Mouse (Mus musculus) midbrain, embryonic 11.5 days (tissue): Measurements from ENCODE around the gene Sap18. TPM values are rescaled to one million over a fixed set of nuclear protein-coding genes. Genes with fewer than 3 reads are reported as not detected.
"Not testable (repeated sequence)": the region's sequence is repeated elsewhere in the genome, so short reads cannot be mapped to it uniquely, and the experiment has no call there.

Experiments
- ATAC-seq: fragments of 200-750 bp; cut with Nextera tagmentation; 2 replicates; pipeline ENCODE4 v1.8.0; 2017; ENCODE audit warnings: moderate TSS enrichment, moderate library complexity; ENCODE audit not compliant: low FRiP score
- DNase-seq: peaks from one replicate; pipeline ENCODE4 v3.0.0; 2015; ENCODE audit warnings: low spot score; ENCODE audit errors: missing footprints
- H3K27ac ChIP-seq: fragments of 300-500 bp; sonication (generic); 2 replicates; pipeline ENCODE4 v1.5.1; 2014; ENCODE audit warnings: low read depth, low read length
- H3K27me3 ChIP-seq: fragments of 300-500 bp; sonication (generic); 2 replicates; pipeline ENCODE4 v1.6.1; 2014; ENCODE audit warnings: mild to moderate bottlenecking, low read length, moderate library complexity, mixed read lengths; ENCODE audit not compliant: control insufficient read depth, insufficient read depth
- H3K36me3 ChIP-seq: fragments of 300-500 bp; sonication (generic); 2 replicates; pipeline ENCODE4 v1.6.1; 2014; ENCODE audit warnings: mild to moderate bottlenecking, low read length, moderate library complexity, mixed read lengths; ENCODE audit not compliant: control insufficient read depth, insufficient read depth
- H3K4me1 ChIP-seq: fragments of 300-500 bp; sonication (generic); 2 replicates; pipeline ENCODE4 v1.6.1; 2014; ENCODE audit warnings: low read length; ENCODE audit not compliant: control insufficient read depth, insufficient read depth
- H3K4me2 ChIP-seq: fragments of 300-500 bp; sonication (generic); 2 replicates; pipeline ENCODE4 v1.6.1; 2014; ENCODE audit warnings: mild to moderate bottlenecking, moderate library complexity
- H3K4me3 ChIP-seq: fragments of 300-500 bp; sonication (generic); 2 replicates; pipeline ENCODE4 v1.5.1; 2014; ENCODE audit warnings: low read depth, low read length
- H3K9ac ChIP-seq: fragments of 300-500 bp; sonication (generic); 2 replicates; pipeline ENCODE4 v1.6.1; 2014; ENCODE audit warnings: low read length
- H3K9me3 ChIP-seq: fragments of 300-500 bp; sonication (generic); 2 replicates; pipeline ENCODE4 v1.6.1; 2016; ENCODE audit warnings: low read length; ENCODE audit not compliant: control insufficient read depth
- WGBS: fragments of 180-500 bp; shearing (Covaris S2); extraction: QIAGEN DNeasy Blood & Tissue Kit; methylation state at CpG from one replicate; pipeline ENCODE4 v1.1.7; 2014; 5-methylcytosine and 5-hydroxymethylcytosine counted together
- microRNA-seq: library from miRNA; unstranded; fragments of <30 nt; microRNA quantifications from one replicate; pipeline ENCODE4, GENCODE M21; 2017
- polyA plus RNA-seq: library from polyadenylated mRNA; unstranded; fragments of >200 nt; fragmentation: Nextera tagmentation; extraction: Ambion mirVana; gene quantifications from 2 replicates; pipeline ENCODE4 v1.2.1, GENCODE M21; 2014

Sap18 gene
- polyA plus RNA-seq, 1 experiment from 2014 or later: 27.9 TPM

DNA sequence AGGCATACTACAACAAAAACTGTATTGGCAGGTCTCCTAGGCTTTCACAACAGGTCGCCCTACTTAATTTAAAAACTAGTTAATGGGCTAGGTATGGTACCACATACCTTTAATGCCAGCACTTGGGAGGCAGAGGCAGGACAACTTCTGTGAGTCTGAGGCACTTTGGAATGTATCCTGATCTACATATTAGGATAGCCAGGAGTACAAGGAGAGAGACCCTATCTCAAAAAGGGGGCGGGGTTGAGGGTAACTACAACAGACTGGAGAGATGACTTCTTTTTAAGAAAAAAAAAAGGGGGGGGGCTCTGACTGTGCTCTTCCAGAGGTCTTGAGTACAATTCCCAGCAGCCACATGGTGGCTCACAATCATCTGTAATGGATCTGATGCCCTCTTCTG lies 50.7 kb downstream of the Sap18 start:
- WGBS: 94% methylated on average over 2 of the region's 2 CpGs
- no peak overlapping the region for H3K27ac ChIP-seq
- no peak overlapping the region for H3K4me3 ChIP-seq
- no peak for ATAC-seq
- H3K27me3 ChIP-seq: no peaks in the 10 kb centered on the region
- H3K9me3 ChIP-seq: no peaks in the 10 kb centered on the region
- no peak overlapping the region for H3K9ac ChIP-seq
- H3K4me2 ChIP-seq: no peak overlapping the region
- no peak for DNase-seq
- H3K36me3 ChIP-seq: 0 out of 2 replicates have a peak, but pooled peaks cover 4% of the 10 kb centered on the region
- H3K4me1 ChIP-seq: no peaks in the 10 kb centered on the region

DNA sequence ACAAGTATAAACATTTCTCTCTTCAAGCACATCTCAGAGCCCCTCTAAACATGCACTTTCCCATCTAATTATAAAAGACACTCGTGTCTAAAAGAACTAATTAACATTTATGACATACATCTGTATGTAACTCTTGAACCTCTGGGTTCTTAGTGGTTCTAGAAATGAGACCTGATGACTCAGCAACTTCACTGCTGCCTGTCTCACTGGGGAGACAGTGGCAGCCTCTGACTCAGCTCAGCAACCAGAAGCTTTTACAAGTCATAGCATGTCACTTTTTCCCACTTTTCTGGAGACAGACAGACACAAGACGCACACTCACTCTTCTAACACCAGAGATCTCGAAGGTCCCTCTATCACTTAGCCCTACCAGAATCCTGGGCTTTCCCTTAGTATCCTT lies 52.4 kb downstream of the Sap18 start:
- H3K9ac ChIP-seq: no peak overlapping the region
- no peaks in the 10 kb centered on the region for H3K27me3 ChIP-seq
- ATAC-seq (no peak), DNase-seq (no peak)
- 87% methylated on average over 3 of the region's 3 CpGs for WGBS
- no peak overlapping the region for H3K27ac ChIP-seq
- H3K9me3 ChIP-seq: no peaks in the 10 kb centered on the region
- 0 out of 2 replicates have a peak, but pooled peaks cover 2% of the 10 kb centered on the region for H3K36me3 ChIP-seq
- H3K4me2 ChIP-seq: no peak overlapping the region
- no peak overlapping the region for H3K4me3 ChIP-seq
- H3K4me1 ChIP-seq: no peaks in the 10 kb centered on the region

DNA sequence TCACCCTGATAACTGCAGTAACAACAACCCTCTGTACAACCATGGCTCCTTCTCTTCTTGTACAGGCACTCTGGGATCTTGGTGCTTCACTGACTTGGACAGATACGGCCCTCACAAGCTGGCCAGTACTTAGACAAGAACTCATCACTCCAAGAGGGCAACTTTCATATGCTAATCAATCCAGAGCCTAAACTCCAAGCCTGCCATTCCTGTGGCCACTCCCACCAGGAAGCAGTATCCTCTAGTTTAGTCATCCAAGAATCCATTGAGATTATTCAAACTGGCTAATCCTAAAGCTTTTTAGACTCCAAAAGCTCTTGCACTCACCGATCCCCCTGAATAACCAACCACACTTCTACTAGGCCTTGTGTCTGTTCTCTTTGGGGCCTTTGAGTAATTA lies 55.0 kb downstream of the Sap18 start:
- H3K4me2 ChIP-seq: no peak overlapping the region
- H3K9ac ChIP-seq: no peak overlapping the region
- H3K4me1 ChIP-seq: no peaks in the 10 kb centered on the region
- H3K4me3 ChIP-seq: no peak overlapping the region
- no peak for ATAC-seq
- H3K9me3 ChIP-seq: no peaks in the 10 kb centered on the region
- H3K27me3 ChIP-seq: no peaks in the 10 kb centered on the region
- H3K36me3 ChIP-seq: no peaks in the 10 kb centered on the region
- no peak for DNase-seq
- 43% methylated on average over 2 of the region's 2 CpGs for WGBS
- no peak overlapping the region for H3K27ac ChIP-seq

DNA sequence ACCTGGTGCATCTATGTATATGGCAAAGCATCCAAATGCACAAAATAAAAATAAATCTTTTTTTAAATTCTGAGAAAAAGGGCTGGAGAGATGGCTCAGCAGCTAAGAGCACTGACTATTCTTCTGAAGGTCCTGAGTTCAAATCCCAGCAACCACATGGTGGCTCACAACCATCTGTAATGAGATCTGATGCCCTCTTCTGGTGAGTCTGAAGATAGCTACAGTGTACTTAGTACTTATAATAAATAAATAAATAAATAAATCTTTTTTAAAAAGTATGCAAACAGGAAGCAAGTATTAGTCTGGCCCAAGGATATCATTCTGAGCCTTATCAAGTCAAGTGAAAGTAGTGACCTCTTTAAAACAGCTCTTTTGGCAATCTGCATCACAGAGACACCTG lies 58.1 kb downstream of the Sap18 start:
- not testable (repeated sequence) for H3K4me1 ChIP-seq, H3K9ac ChIP-seq, H3K9me3 ChIP-seq, H3K27me3 ChIP-seq, H3K27ac ChIP-seq, H3K36me3 ChIP-seq, DNase-seq, H3K4me3 ChIP-seq, ATAC-seq, H3K4me2 ChIP-seq

Small RNA genes lying within 50 kb of the gene (microRNA-seq; reads per million reads assigned to microRNA genes)
- gene Mir3077: 1.5 reads per million

Other genes with a start within 250 kb of the Sap18 start
- 82.0 and 87.2 TPM in 2 replicates for gene Eef1akmt1, start 226.6 kb upstream of the Sap18 start, polyA plus RNA-seq
- gene Xpo4, start 132.8 kb upstream of the Sap18 start, polyA plus RNA-seq: 32.6 and 33.9 TPM in 2 replicates
- not detected in 2 replicates for gene Gm49361, start 52.1 kb upstream of the Sap18 start, polyA plus RNA-seq
- 10.7 and 11.2 TPM in 2 replicates for gene Lats2, start 39.8 kb upstream of the Sap18 start, polyA plus RNA-seq
- gene Ska3, start 28.0 kb downstream of the Sap18 start, polyA plus RNA-seq: 43.0 and 47.1 TPM in 2 replicates
- 129 and 136 TPM in 2 replicates for gene Mrpl57, start 28.1 kb downstream of the Sap18 start, polyA plus RNA-seq
- gene Zdhhc20, start 92.1 kb downstream of the Sap18 start, polyA plus RNA-seq: 53.6 and 59.1 TPM in 2 replicates
- 54.1 and 54.5 TPM in 2 replicates for gene Micu2, start 201.1 kb downstream of the Sap18 start, polyA plus RNA-seq